Mouse (Mus musculus) MEL-GATA-1-ER (cell line): ENCODE data around the gene Prkar2a.
A peak's percentile ranks its signal among the peaks of the same experiment; 100 is the strongest.

ENCODE experiments used
- DNase-seq: peaks from one replicate; pipeline ENCODE4 v3.0.0-alpha.2; 2012; ENCODE audit warnings: low read depth; ENCODE audit errors: extremely low read depth

The Prkar2a gene

DNA sequence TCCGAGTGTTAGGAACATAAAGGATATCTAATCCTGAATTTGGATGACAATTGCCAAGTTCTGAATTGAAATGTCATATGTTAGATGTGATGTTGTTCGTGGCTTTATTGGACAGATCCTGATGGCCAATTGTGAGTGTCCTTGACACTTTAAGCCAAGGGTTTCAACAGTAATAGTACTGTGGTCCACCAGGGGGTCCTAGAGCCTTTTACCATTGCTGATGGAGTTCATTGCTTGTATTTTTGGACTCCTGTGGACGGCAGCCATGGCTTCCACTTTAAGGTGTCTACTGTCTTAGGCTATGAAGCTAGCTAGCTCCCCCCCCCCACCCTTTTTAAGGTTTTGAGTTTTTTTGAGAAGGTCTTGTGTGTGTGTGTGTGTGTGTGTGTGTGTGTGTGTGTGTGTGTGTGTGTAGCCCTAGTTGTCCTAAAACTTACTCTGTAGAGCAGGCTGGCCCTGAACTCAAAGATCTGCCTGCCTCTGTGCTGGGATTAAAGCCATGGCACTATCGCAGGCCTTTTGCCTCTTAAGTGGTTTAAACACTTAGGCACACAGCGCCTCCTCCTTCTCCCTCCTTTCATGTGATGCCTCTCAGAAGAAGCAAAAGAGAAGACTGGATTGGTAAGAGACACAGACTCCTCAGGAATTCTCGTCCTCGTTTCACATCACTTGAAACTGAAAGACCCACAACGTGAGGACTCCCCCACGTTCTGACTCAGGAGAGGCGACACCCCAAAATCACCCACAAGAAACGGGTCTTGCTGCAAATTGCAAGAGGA lies 63.2 kb downstream of the Prkar2a start:
- DNase-seq, result no peak

DNA sequence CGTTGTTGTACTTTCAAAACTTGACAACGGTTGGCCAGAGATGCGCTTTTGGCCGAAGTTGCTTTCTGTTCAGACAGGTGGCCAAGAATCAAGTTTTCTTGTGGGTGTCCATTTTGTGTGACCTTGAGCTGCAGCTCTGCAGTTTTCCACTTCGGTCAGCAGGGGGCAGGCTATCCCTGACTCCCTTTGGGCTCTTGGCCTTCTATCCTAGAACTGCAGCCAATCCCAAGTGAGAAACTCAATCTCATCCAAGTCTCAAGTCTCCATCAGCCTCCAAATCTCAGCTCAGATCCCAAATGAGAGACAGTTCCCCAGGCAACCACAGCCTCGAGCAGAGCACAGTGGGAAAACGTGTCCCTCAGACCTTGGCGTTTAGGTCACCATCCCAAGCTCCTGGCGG lies 64.2 kb downstream of the Prkar2a start:
- DNase-seq, result peak; percentile 12

DNA sequence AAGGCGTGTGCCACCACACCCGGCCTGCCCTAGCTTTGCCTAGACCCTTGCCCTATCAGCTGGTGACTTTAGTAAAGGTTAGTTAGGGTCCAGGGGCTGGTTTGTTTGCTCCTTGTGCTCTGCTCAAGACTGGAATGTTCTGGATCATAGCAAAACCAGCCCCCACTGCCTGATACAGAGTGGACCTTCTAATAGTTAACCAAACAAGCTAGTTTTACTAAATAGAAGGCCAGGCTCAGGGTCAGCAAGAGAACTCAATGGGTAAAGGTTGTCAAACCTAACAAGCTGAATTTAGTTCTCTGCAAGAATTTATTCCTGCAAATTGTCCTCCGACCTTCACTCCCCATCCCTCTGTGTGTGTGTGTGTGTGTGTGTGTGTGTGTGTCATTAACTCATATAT lies 64.9 kb downstream of the Prkar2a start:
- DNase-seq, result no peak

DNA sequence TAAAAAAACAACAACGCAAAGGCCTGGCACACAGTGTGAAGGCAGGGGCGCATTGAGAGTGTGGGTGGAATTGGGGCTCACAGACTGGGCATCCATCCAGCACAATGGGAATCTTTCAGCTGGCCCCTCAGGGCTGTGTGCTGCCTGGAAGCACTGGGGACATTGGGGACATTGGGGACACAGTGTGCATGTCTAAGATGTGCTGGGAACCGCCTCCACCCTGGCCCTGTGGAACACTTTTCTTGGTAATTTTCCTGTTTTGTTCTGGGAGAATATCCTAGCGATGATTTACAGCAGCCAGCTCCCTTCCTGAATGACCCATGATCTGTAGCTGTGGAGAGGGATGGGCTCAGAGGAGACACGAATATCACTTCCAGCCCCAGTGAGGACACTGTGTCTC lies 65.3 kb downstream of the Prkar2a start:
- no peak for DNase-seq

DNA sequence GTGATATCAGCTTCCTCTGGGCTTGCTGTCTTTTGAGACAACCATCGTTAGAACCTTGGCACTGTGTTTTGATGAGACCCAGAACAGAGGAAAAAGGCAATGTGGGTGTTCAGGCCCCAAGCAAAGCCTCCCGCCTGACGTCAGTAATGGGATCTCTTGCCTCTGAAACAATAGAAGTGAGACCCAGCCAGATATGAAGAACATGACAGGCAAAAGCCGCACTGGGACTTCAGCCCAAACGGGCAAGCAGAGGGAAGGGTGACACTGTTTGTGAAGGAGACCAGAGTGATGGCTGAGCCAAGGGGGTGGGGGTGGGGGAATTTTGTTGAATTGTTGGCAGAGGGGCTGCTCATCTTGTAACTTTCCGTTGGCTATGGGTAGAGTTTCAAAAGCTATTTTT lies 68.3 kb downstream of the Prkar2a start:
- DNase-seq, result no peak

DNA sequence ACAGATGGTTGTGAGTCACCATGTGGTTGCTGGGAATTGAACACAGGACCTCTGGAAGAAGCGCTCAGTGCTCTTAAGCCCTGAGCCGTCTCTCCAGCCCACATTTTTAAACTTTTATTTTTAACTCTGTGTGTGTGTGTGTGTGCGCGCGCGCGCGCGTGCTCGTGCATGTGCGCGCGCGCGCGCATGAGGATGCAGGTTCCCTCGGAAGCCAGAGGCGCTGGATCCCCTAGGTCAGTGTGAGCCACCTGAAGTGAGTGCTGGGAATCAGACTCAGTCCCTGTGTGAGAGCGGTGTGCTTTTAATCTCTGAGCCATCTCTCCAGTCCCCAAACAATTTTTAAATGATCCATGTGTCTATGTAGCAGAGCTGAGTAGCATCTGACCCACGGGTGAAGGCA lies 70.0 kb downstream of the Prkar2a start:
- no peak for DNase-seq

DNA sequence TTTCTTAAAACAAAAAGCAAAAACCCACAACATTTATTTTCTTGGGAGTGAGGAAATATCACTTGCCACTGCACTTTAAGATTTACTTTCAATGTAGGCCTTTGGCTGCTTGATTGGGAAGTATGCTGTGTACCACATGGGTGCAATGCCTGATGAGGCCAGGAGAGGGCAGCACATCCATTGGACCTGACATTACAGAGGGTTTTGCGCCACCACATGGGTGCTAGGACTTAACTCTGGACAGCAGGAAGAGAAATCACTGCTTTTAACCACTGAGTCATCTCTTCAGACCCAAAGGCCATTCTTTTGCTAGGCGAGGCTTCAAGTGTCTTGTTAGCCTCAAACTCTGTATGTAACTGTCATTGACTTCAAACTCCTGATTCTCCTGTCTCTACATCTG lies 70.7 kb downstream of the Prkar2a start:
- DNase-seq, result peak; percentile 53

DNA sequence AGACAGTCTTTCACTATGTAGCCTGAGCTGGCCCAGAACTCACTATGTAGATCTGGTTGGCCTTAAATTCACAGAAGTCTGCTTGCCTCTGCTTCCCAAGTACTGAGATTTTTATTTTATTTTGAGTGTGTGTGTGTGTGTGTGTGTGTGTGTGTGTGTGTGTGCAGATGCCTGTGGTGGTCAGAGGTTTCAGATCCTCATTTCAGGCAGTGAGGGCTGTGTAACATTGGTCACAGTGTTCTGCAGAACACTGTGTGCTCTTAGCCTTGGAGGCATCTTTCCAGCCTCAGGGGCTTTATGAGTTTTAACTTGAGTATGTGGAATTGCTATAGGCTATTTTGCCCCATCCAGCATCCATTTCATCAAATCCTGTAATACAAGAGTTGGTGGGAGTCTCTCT lies 72.4 kb downstream of the Prkar2a start:
- DNase-seq, result no peak

DNA sequence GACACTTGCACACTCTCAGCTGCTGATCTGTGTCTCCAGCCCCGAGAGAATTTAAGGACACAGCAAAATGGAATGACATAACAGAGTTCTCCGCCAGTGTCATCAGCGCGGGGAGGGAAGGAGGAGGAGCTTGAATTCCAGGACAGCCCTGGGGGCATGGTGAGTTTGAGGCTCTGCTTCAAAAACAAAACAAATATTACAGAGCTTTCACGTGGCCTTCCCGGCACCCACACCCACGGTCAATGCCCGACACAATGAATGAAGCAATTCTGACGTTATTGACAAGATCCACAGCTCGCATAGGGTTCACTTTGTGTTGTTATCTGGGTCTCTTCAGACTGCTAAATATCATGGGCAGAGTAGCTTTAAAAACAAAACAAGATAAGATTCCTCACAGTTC lies 75.9 kb downstream of the Prkar2a start:
- DNase-seq, result no peak

DNA sequence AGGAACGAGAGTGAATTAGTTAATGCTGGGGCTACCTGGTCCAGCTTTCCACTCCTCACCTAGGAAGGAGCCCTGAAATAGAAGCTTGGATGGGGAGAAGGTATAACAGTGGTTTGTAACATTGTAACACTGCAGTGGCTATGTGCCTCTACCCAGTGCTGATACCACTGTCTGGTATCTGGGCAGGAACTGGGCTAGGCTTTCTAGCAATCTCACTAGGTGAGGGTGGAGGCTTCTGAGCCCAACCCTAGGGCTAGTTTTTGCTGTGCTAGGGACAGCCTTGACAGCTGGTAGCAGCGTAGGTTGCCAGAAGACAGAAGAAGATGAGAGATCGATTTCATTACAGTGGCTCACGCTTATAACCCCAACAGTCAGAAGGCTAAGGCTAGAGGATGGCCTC lies 87.5 kb downstream of the Prkar2a start:
- no peak for DNase-seq

DNA sequence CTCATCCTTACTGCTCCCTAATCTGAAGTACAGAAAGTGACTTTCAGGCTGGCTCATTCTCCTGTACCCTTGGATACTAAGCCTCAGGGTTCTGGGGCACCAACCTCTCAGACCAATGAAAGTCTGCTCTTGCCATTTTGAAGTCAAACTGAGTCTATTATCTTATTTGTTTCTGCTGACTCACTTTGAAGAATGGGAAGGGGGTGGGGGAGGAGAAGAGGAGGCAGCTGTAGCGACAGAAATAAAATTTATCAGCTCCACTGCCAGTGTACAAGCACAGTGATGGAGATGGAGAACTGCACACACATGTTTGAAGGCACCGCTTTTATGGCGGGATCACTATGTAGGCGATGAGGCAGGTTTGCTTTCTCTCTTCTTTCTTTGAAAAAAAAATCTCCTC lies 88.2 kb downstream of the Prkar2a start:
- DNase-seq, result no peak

DNA sequence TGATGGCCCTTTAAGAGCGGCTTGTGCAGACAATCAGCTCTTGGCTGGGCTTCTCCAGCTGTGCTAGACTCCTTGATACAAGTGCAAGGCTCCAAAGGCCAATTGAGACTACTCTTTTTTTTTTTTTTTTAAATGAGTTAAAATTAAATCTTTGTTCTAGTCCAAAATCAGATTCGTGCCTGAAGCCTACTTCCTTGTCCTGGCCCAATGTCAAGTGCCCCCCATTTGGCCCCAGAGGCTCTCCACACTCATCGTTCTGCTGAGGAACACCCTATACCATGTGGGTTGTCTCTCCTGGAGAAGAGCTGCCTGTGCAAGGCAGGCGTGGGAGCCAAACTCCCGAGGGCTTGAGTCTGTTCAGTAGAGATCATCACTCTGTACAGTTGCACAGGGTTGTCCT lies 91.8 kb downstream of the Prkar2a start:
- DNase-seq, result no peak

DNA sequence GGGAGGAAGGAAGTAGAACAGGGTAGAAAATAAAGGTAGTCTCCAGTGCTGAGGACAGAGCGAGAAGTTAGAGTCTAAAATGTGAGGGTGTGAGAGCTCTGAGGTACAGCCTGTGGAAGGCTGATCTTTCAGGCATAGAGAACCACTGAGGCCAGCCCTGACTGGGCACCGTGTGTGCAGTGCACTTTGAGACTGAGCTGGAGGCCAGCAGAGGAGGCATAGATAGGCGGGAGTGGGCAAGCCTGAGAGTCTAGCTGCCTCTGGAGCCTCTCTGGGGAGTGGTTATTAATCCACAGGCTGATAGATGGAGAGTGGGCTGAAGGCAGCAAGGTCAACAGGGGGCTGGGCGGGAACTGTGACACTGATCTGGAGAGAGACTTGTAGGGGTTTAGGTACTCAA lies 92.8 kb downstream of the Prkar2a start:
- DNase-seq, result no peak

DNA sequence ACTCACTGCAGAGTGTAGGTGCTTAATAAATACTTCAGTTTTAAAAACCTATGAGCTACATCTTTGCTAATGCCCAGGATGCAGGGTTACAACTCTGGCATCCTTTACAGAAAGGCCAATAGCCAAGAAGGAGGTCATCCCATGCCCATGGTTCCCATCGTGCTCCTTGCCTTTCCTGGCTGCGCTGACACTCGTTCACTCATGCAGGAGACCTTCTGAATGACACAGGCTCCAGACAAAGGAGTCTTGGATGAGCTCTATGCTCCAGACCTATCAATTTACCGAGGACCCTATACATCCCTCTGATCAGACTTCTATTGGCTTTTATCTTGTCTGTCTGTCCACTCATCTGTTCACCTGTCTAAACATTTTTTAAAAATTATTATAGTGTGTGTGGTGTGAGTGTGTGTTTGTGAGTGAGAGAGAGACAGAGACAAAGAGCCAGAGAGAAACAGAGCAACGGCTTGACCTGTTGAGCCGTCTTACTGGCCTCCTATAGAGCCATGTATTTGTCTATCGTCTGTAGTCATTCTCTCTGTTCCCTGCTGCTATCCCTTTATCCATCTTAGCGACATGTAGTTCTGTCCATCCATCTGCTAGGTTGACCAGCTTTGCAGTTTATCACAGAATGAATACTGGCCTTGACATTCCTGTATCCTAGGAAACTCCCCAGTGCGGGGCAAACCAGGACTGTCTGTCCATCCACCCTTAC lies 93.9 kb downstream of the Prkar2a start:
- no peak for DNase-seq

DNA sequence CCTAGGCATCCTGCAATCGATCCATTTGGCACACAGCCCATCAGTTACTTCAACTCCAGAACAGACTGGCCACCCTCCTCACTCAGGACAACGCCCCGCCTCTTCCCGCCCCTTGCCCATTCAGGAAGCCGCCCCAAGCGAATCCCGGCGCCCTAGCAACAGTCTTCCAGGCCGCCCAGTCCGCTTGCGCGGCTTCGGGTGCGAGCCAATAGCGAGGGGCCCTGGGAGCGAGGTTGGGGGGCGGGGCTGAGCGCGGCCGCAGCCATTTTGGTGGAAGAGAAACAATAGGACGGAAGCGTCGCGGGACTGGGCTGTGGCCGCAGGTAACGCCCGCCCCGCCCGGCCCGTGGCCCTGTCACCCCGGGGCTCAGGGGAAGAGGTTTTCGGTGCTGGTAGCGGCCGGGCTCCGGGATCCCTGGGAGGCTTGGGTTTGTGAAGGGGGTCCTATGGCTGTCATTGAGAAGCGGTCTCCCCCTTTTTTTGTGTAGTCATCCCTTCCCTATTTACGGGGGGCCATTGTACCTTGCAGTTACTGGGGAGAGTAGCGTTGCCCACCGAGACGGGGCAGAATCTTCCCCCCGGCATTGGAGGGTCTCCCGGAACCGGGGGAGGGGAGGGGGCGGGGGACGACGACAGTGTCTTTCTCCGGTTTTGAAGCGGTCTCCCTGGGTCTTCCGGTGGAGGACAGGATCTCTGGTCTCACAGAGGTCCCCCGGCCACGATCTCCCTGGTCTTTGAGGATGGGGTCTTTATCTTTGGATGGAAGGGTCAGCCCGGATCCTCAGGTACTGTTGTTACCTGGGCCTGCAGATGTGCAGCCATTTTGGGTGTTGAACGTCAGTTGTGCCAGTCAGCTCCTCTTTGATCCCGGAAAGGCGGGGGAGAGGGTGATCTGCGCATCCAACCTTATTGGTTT lies 94.7 kb downstream of the Prkar2a start, which contains the start of gene Ip6k2:
Gene Ip6k2, plus strand, starts transcription at position 249 of the 916 bp plus-strand sequence.
- peak; percentile 75 for DNase-seq

DNA sequence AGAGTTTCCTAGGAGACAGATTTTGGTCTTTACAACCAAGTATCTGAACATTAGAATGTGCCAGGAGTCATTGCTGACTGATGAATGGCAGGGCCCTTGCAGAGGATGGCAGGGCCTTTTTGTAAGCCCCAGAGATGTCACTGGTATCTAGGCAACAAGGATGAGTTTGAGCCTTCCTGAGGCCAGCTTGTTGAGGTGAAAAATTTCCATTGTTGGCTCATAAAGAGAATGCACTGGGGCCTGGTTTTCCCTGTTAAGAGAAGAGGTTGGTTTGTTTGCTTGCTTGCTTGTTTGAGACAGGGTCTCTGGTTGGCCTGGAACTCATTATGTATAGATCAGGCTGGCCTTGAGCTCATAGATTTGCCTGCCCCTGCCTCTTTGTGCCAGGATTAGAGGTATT lies 96.3 kb downstream of the Prkar2a start:
- DNase-seq, result no peak

DNA sequence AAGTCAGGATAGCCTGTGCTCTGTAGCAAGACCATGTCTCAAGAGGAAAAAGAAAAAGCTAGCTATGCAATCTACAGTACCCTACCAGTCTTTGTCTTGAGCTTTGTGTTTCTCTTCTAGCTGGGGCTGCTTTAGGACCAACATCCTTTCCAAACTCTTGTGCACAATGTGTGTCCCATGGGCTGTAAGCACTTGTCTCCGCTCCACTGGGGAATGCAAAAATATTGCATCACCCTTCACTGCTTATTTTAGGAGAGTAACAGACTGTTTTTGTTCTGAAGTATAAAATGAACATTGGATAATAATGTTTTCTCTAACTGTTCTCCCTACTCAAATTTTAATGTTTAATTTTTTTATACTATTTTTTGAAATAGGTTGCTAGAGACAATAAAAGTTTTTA lies 97.4 kb downstream of the Prkar2a start:
- DNase-seq, result no peak

DNA sequence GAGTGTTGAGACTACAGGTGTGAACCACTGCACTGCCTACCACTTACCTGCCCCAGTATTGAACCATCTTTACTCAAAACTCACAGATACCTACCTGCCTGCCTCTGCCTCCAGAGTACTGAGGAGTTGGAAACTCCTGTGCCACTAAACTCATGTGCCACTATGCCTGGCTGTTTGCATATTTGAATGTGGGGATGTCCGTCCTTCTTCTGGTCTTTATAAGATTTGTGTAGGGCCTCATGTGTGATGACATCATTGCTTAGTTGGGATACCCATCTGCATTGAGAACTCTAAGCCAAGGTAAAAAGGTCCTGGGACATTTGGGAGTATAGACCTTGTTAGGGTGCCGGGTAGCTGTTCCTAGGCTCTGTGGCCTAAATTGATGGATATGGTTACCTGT lies 98.0 kb downstream of the Prkar2a start:
- DNase-seq, result no peak

DNA sequence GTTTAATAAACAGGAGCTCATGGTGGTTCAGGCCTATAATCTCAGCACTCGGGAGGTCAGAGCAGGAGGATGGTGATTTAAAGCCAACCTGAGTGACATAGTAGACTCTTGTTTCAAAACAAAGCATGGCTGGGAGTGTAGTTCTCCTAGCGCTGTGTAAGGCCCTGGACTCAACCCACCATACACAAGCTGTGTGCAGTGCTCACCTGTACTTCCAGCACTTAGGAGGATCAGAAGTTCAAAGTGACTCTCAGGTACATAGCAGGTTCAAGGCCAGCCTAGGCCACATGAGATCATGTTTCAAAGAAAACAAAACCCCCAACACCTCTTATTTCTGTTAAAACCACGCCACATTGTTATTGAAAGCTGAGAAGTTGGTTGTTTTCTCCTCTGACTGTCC lies 99.6 kb downstream of the Prkar2a start:
- no peak for DNase-seq

DNA sequence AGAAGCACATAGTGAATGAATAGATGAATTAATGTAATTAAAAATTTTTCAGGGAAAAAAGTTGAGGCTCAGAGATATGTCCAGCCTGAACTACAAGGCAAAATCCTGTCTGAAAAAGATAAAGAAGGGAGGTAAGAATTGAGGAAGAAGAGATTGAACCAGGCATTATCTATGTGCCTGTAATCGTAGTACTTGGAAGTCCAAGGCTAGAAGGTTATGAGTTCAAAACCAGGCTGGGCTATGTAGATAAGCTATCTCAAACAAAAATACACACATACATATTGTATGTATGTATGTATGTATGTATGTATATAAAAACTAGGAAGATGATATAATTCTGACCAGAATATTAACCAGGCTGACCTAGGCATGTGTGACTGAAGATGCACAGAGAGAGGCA lies 103.2 kb downstream of the Prkar2a start:
- peak; percentile 47 for DNase-seq

DNA sequence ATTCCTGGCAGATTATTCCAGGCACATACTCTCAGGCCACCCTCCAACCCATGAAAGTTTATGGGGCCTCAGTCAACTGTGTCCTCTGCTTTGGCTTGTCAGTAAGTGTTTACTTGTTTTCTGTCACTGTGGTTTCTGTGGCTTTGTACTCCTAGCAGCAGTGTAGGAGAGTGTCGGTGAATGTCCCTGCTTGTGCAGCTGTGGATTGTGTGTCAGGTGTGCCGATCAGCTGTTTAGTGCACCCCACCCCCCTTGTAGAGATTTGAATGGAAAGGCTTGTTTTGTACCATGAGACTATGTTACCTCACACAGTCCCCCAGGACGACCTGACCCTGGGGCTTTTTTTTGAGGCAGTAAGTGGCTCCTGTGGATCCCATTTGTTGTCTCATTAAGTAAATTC lies 103.6 kb downstream of the Prkar2a start:
- DNase-seq, result no peak

DNA sequence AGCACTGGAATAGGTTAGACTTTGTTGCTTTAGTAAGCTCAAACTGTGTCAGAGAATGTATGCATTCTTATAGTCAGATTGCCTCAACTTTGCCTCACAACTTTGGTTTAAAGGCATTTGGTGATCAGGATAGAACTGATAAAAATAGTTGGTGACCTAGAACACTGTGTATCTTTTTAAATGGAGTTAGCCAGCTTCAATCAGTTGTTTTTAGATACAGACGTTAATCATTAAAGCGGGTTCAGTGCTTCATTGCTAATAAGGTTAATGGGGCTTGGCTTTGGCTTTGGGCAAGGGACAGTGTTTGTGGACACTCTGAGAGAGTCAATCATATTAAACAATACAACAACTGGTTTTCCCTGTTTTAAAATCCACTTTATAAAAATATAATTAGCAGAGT lies 106.2 kb downstream of the Prkar2a start:
- DNase-seq, result no peak
